Mouse (Mus musculus) heart, embryonic 16.5 days (tissue): ENCODE results near the gene Pgk1. TPM values are rescaled to one million over a fixed set of nuclear protein-coding genes. Genes with fewer than 3 reads are reported as not detected.
A peak's percentile ranks its signal among the peaks of the same experiment; 100 is the strongest.
"Not testable (repeated sequence)": the region's sequence is repeated elsewhere in the genome, so short reads cannot be mapped to it uniquely, and the experiment has no call there.

Experiments used
- ATAC-seq: fragments of 200-750 bp; cut with Nextera tagmentation; replicated peaks from 2 replicates; pipeline ENCODE4 v1.8.0; 2017; ENCODE audit warnings: moderate number of reproducible peaks; ENCODE audit not compliant: insufficient read depth, low FRiP score; ENCODE audit errors: extremely low read depth
- H3K27ac ChIP-seq: fragments of 300-500 bp; sonication (generic); 2 replicates; pipeline ENCODE4 v1.5.1; 2014; ENCODE audit warnings: mild to moderate bottlenecking, low read length, control low read depth, moderate library complexity
- H3K27me3 ChIP-seq: fragments of 300-500 bp; sonication (generic); 2 replicates; pipeline ENCODE4 v1.6.1; 2014; ENCODE audit warnings: low read length, mixed read lengths; ENCODE audit not compliant: control insufficient read depth, insufficient read depth
- H3K36me3 ChIP-seq: fragments of 300-500 bp; sonication (generic); 2 replicates; pipeline ENCODE4 v1.6.1; 2014; ENCODE audit not compliant: control insufficient read depth, insufficient read depth
- H3K4me1 ChIP-seq: fragments of 300-500 bp; sonication (generic); 2 replicates; pipeline ENCODE4 v1.6.1; 2014; ENCODE audit warnings: low read length, mixed read lengths; ENCODE audit not compliant: control insufficient read depth, insufficient read depth
- H3K4me2 ChIP-seq: fragments of 300-500 bp; sonication (generic); 2 replicates; pipeline ENCODE4 v1.6.1; 2014; ENCODE audit warnings: low read depth, mild to moderate bottlenecking, control low read depth, low read length
- H3K4me3 ChIP-seq: fragments of 300-500 bp; sonication (generic); 2 replicates; pipeline ENCODE4 v1.5.1; 2014; ENCODE audit warnings: mild to moderate bottlenecking, control low read depth, low read length
- H3K9ac ChIP-seq: fragments of 300-500 bp; sonication (generic); 2 replicates; pipeline ENCODE4 v1.6.1; 2014; ENCODE audit warnings: low read length, control low read depth
- H3K9me3 ChIP-seq: fragments of 300-500 bp; sonication (generic); replicated peaks from 2 replicates; pipeline ENCODE4 v1.6.1; 2016; ENCODE audit warnings: low read length; ENCODE audit not compliant: control insufficient read depth
- WGBS: fragments of 180-500 bp; shearing (Covaris S2); extraction: QIAGEN DNeasy Blood & Tissue Kit; methylation state at CpG from one replicate; pipeline ENCODE4 v1.1.7; 2014; 5-methylcytosine and 5-hydroxymethylcytosine counted together
- polyA plus RNA-seq: library from polyadenylated mRNA; unstranded; fragments of >200 nt; fragmentation: Nextera tagmentation; extraction: Ambion mirVana; gene quantifications from 2 replicates; pipeline ENCODE4 v1.2.1, GENCODE M21; 2015

Pgk1 gene
- polyA plus RNA-seq, 1 experiment from 2014 or later, result 585 TPM

- peaks cover 22% of the 10 kb centered on the region; the same call in 1 of the 2 replicates for H3K36me3 ChIP-seq
- not testable (repeated sequence) for H3K4me2 ChIP-seq, H3K9me3 ChIP-seq, H3K4me3 ChIP-seq, H3K27ac ChIP-seq, H3K9ac ChIP-seq, ATAC-seq, H3K4me1 ChIP-seq, H3K27me3 ChIP-seq
- WGBS, result 78% methylated on average over 6 of the region's 6 CpGs
Observed at GRCm38 (mm10) chrX:106194361-106194760, 7.5 kb downstream of the Pgk1 start.

GRCm38 (mm10) chrX:106197308-106197707 lies 10.4 kb downstream of the Pgk1 start:
- no peaks in the 10 kb centered on the region for H3K9me3 ChIP-seq
- no peak overlapping the region for H3K27ac ChIP-seq
- ATAC-seq, result no peak
- H3K4me2 ChIP-seq, result no peak overlapping the region
- peaks cover 39% of the 10 kb centered on the region for H3K36me3 ChIP-seq
- 0 out of 2 replicates have a peak, but pooled peaks cover 2% of the 10 kb centered on the region for H3K4me1 ChIP-seq
- no peaks in the 10 kb centered on the region for H3K27me3 ChIP-seq
- no peak overlapping the region for H3K9ac ChIP-seq
- 65% methylated on average over 5 of the region's 5 CpGs for WGBS
- no peak overlapping the region for H3K4me3 ChIP-seq

GRCm38 (mm10) chrX:106198904-106199303 lies 12.0 kb downstream of the Pgk1 start:
- H3K9me3 ChIP-seq, result no peaks in the 10 kb centered on the region
- no peak overlapping the region for H3K4me3 ChIP-seq
- no peak for ATAC-seq
- 0 out of 2 replicates have a peak, but pooled peaks cover 2% of the 10 kb centered on the region for H3K4me1 ChIP-seq
- no peak overlapping the region for H3K4me2 ChIP-seq
- H3K27ac ChIP-seq, result no peak overlapping the region
- H3K36me3 ChIP-seq, result peaks cover 50% of the 10 kb centered on the region
- H3K27me3 ChIP-seq, result no peaks in the 10 kb centered on the region
- WGBS, result 79% methylated on average over 5 of the region's 5 CpGs
- H3K9ac ChIP-seq, result no peak overlapping the region

GRCm38 (mm10) chrX:106209100-106209499 lies 22.2 kb downstream of the Pgk1 start:
- no peak overlapping the region for H3K27ac ChIP-seq
- no peak overlapping the region for H3K9ac ChIP-seq
- no peak overlapping the region for H3K4me3 ChIP-seq
- no peak overlapping the region for H3K4me2 ChIP-seq
- 87% methylated on average over 2 of the region's 2 CpGs for WGBS
- ATAC-seq, result no peak
- H3K27me3 ChIP-seq, result no peaks in the 10 kb centered on the region
- no peaks in the 10 kb centered on the region for H3K9me3 ChIP-seq
- no peaks in the 10 kb centered on the region for H3K36me3 ChIP-seq
- no peaks in the 10 kb centered on the region for H3K4me1 ChIP-seq

- peak; percentile 93 for ATAC-seq
- 15% methylated on average over 57 of the region's 60 CpGs for WGBS
- Histone ChIP-seq H3K4me1 (no peaks in the 10 kb centered on the region), H3K9me3 (peaks cover 3% of the 10 kb centered on the region; the same call in 1 of the 2 replicates), H3K4me2 (peak overlapping the region; percentile 62), H3K27me3 (no peaks in the 10 kb centered on the region), H3K36me3 (no peaks in the 10 kb centered on the region), H3K9ac (peak overlapping the region; percentile 74), H3K27ac (peak overlapping the region; percentile 33), H3K4me3 (peak overlapping the region; percentile 59)
Observed at GRCm38 (mm10) chrX:106219171-106220032, 32.5 kb downstream of the Pgk1 start.

- peak within 1 kb of the TSS; percentile 62 for H3K4me2 ChIP-seq
- peak within 1 kb of the TSS; percentile 59 for H3K4me3 ChIP-seq
- H3K4me1 ChIP-seq, result no peaks in the 10 kb centered on the region
- H3K9ac ChIP-seq, result no peak within 1 kb of the TSS; the same call in 1 of the 2 replicates
- peaks cover 3% of the 10 kb centered on the region; the same call in 1 of the 2 replicates for H3K9me3 ChIP-seq
- 90% methylated on average over 19 of the region's 25 CpGs for WGBS
- no peak within 1 kb of the TSS for H3K27ac ChIP-seq
- H3K27me3 ChIP-seq, result no peaks in the 10 kb centered on the region
- H3K36me3 ChIP-seq, result no peaks in the 10 kb centered on the region
- ATAC-seq, result no peak
Observed at GRCm38 (mm10) chrX:106221058-106221457, 34.2 kb downstream of the Pgk1 start, which contains the start of gene Taf9b. TSS of gene Taf9b (minus strand) at chrX:106221158.

Other genes starting within 250 kb of the Pgk1 start
- 43.5 and 46.5 TPM in 2 replicates for gene Magt1, start 175.2 kb upstream of the Pgk1 start, polyA plus RNA-seq
- 884 and 895 TPM in 2 replicates for gene Cox7b, start 171.4 kb upstream of the Pgk1 start, polyA plus RNA-seq
- 10.3 and 12.1 TPM in 2 replicates for gene Atp7a, start 159.8 kb upstream of the Pgk1 start, polyA plus RNA-seq
- gene Tlr13, start 43.9 kb upstream of the Pgk1 start, polyA plus RNA-seq, result 0.42 and 0.84 TPM in 2 replicates
- gene Taf9b, start 34.1 kb downstream of the Pgk1 start, polyA plus RNA-seq, result 17.6 and 23.5 TPM in 2 replicates
- gene Fnd3c2, start 68.3 kb downstream of the Pgk1 start, polyA plus RNA-seq, result not detected in 2 replicates